Mouse (Mus musculus): Measurements from ENCODE around the gene Acap1.
"Not testable (repeated sequence)": the region's sequence is repeated elsewhere in the genome, so short reads cannot be mapped to it uniquely, and the experiment has no call there.

Acap1 gene

DNA sequence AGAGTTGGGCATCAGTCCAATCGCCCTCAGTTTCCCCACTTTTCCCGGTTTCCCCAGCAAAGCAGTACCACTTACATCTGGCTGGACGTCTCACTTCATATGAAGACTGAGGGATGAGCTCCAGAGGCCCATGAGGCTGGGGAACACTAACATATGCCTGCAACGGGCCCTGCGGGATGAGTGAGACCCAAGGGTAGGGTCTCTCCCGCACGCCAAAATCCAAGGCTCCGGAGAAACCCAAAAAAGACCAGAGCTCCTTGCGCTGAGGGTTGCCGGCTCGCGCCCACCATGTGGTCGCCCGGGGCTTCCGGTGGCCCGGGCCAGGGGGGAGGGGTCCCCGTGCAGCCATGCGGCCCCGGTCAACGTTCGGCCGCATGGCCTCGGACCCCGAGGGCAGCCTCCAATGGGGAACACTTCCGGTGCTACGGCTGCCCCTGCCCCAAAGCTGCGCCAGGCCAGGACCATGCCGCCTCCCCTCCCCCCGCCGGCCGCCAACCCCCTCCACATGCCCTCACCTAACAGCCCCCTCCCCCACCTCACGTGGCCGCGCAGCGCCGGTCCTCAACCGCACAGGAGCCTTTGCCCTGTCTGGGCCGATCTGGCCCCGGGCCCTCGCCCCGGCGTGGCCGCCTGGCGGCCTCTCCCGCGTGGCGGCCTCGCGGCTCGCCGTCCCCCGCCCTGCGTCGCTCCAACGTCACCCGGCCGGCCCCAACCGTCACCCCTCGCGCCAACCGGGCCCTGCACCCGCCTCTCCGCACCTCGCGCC lies 25.1 kb upstream of the Acap1 start:
- DNase-seq, result peak; percentile 66

DNA sequence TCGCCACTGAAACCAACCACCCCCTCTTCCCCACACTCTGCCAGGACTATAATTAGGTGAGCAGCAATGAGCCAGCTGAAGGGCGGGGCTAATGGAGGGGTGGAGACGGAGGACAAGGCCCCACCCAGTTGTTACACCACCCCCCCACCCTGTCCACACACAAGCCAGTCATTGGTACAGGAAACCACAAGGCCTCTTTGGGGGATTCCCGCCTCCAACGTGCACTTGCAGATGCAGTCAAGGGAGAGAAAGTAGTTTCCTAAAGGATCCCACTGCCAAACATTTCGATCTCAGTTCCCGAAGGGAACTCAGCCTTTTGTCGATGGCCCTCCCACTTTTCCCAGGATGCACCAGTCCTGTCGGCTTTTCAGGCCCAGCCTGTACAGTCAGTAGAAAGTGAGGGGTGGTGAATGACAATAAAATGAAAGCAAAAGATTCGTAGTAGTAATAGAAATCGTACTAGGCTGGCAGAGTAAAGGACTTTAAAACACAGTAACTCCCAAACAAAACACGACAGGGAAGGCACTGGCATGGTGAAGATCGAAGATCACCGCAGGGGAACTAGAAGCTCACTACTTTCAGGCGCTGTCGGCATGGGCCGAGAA lies 24.4 kb upstream of the Acap1 start:
- DNase-seq, result peak; percentile 86

DNA sequence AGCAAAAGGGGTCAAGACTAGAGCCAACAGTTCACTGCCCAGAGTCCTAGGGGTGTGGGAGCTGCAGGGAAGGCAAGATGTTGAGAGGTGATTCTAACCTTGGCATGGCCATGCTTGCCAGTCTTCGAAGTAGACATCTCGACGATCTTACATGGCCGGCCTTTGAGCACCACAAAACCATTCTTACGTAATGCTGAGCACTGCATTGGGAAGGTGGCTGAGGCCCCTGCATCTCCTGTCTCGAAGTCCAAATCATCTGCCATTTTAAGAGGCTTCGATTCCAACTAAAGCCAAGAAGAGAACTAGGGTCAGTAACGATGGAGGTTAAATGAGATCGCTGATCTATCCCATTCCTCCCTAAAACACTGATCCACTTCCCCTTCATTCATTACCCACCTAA lies 23.7 kb upstream of the Acap1 start:
- DNase-seq, result no peak

DNA sequence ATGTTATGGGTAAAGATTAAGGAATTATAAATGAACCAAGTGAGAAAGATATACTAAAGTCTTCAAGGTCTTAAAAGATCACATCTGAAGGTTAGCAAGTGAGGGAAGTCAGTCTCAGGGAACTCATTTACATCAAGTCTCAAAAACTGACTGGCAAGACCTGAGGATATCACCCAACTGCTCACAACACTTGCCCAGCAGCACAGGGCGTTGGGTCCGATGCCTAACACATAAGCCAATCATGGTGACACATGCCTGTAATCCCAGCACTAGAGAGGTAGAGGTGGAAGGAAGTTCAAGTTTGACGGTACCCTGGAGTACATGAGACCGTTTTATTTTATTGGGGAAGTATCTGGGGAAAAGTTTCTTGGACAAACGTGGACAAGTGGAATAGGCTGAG lies 22.8 kb upstream of the Acap1 start:
- no peak for DNase-seq

DNA sequence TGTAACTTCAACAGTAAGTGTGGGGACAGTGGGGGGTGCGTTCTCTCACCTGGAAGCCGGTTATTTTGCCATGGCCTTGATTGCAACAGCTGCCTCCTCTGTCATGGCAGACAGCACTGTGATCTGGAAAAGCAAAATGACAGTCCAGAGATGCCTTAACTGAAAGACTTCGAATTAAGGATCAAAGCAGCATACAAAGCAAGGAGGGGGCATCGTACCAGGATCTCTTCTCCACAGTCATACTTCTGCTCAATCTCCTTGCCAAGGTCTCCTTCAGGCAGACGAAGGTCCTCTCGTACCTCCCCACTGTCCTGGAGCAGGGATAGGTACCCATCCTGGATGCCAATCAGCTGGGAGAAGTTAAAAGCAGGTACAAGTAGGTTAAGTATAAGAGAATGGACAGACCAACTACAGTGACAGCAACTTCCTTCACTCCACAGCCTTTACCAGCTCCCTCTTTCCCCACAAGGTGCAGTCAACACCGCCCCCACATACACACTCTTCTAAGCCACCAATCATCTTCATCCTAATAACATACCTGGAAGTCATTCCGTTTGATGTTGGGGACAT lies 22.1 kb upstream of the Acap1 start:
- no peak for DNase-seq

DNA sequence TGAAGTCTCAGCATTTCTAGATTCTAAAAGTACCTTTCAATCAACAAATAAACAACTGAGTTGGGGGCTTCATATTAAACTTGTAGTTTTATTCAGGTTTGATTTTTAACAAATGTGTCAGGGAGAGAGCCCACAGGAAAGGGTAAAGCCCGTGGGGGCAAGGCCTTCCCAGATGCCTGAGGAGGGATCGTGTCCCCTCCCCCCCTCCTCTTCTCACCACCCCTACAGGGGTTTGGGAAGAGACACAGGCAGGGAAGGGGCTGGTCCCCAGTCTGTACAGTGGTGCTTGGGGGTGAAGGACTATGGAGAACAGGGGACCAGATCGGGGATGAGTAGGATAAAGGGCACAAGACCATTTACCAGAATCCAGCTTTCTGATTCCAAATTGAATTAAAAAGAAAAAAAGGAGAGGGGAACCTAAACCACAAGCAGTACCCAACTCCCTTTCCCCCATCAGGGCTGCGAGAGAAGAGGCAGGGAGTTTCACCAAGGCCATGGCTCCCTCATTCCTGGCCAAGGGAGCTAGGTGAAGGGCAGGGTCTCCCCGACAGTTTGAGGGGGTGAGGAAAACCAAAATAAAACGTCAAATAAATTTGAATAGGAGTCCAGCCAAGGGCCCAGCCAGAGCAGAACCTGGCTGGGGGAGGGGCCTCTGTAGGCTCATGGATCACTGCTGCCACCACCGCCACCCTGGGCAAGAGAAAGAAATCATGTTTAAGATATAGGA lies 21.5 kb upstream of the Acap1 start:
- not testable (repeated sequence) for DNase-seq

DNA sequence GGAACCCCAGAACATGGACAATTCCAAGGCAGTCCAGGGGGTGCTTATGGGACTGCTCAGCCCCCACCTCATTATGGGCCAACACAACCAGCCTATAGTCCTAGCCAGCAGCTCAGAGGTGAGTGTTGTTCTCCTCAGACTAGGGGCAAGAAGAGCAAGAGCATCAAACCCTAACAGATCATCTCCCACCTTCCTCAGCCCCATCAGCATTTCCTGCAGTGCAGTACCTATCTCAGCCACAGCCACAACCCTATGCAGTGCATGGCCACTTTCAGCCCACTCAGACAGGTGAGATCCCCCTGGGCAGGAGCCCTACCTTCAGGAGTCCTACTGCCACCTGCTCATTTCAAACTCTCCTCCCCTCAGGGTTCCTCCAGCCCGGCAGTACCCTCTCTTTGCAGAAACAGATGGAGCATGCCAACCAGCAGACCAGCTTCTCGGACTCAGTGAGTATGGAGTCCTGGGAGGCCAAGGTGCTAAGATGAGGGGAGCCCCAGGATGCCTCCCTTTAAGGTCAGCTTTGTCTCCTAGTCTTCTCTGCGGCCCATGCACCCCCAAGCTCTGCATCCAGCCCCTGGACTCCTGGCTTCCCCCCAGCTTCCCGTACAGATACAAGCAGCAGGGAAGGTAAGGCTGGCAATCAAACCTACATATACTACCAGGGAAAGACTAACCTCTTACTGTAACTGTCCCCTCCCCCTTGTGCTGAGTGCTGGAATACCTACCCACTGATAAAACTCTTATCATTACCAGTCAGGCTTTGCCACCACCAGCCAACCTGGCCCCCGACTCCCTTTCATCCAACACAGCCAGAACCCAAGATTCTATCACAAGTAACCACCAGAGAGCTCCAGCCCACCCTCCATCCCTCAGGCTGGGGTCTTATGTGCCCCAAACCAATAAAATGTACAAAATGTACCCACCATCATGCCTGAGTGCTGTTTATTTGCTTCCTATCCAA lies 20.6 kb upstream of the Acap1 start:
- DNase-seq, result no peak

DNA sequence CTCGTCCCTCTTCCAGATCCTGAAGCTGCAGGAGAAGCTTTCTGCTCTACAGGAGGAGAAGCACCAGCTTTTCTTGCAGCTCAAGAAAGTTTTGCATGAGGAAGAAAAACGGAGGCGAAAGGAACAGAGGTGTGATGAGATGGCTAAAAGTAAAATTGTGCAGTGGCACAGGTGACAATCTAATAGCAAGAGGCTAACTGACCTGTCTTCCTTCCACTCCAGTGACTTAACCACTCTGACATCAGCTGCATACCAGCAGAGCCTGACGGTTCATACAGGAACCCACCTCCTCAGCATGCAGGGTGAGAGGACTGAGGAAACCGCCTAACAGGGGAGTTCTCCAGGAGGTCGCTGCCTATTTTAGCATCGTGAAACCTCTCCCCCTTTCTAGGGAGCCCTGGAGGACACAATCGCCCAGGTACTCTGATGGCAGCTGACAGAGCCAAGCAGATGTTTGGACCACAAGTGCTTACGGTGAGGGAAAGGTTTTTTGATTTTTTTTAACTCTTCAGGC lies 19.6 kb upstream of the Acap1 start:
- DNase-seq, result no peak

DNA sequence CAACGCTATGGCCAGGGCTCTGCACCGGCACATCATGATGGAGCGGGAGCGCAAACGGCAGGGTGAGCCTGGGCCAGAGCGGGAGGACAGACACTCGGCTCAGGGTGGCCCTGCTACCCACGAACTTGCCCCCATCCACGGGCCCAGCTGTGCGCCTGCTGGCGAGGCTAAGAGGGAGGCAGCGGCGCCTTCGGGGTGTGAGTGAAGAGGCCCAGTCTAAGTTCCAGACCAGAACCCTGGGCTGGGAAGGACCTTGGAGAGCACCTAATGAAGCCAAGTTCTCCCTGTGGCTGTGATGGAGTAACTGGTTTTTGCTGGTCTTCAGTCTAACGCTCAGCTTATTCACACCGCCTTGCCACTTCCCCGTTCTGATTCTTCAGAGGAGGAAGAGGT lies 19.0 kb upstream of the Acap1 start:
- DNase-seq, result no peak

DNA sequence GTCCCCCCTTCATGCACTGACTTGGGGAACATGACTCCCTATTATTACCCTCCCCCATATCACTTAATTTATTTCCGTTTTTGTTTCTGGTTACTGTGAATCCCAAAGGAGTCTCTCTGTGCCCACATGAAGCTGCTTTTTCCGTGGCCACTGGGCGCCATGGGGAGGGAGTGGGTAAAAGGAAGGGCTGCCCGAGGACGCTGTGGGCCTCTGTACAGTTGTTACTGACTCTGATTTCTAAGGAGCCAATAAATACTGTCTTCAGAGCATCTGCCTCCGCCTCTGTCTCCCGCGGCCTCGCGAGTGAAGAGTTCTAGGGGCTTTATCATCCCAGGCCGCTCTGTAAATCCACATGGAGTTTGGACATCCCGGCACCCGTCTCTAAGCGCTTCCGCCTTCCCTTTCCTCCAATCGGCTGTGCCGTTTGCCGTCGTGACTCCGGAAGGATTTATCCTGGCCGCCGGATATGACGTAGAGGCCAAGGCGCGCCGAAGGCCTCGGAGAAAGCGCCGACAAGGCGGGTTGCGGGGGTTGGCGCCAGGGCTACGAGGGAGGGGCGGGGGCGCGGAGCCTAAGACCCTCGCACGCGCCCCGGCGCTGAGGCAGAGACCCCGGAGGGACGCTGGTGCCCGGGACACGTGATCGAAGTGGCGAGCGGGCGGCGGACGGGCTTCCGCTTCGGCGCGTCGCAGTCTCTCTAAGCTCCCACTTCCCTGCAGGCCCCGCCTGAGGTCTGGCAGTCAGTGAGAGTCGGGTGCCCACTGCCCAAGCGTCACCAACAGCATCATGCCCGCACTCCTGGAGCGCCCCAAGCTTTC lies 18.4 kb upstream of the Acap1 start, which contains the start of gene Gps2:
TSS of gene Gps2 (plus strand) at position 335 of the 818 bp plus-strand sequence.
- peak; percentile 95 for DNase-seq

DNA sequence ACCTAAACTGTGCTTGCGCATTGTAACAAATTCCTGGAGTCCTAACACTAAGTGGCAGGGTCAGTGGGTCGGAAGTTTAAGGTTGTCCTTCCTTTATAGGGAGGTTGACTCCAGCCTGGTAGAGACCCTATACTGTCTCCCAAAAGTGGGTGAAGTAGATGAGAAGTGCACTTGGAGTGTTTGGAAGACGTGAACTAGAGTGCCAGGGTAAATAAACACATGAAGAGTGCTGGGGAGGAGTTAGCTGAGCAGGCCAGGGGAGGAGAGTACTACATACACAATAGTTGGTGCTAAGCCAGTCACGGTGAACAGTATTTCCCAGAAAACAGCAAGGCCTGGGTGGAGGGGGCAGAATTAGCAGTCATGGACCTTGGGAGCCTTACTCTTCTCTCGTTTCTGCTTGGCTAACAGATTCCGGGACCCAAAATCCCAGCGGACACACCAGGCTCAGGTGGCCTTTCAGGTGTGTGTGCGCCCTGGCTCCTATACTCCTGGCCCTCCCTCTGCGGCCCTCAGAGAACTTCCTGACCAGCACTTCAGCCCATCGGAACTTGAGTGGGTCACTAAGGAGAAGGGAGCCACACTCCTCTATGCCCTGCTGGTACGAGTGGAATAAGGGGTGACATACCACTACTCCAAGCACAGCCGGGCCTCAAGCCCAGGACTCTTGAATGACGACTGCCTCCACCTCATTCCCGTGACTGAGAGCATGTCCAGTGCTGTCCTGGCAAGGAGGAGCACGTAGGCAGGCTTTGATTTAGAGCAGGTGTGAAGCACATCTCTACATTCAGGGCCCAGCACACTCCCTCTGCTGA lies 17.6 kb upstream of the Acap1 start:
- DNase-seq, result no peak

DNA sequence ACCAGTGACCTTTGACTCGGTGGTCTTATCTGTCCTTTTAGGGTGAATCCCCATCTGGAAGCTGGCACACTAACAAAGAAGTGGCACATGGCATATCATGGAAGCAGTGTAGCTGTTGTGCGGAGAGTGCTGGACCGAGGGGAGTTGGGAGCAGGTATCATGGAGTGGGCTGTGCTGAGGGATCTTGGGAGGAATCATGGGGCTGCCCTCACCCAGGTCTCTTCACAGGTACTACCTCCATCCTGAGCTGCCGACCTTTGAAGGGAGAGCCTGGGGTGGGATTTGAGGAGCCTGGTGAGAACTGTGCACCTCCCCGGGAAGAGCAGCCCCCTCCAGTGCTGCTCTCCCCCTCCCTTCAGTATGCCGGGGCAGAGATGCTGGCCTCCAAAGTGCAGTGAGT lies 16.4 kb upstream of the Acap1 start:
- no peak for DNase-seq

DNA sequence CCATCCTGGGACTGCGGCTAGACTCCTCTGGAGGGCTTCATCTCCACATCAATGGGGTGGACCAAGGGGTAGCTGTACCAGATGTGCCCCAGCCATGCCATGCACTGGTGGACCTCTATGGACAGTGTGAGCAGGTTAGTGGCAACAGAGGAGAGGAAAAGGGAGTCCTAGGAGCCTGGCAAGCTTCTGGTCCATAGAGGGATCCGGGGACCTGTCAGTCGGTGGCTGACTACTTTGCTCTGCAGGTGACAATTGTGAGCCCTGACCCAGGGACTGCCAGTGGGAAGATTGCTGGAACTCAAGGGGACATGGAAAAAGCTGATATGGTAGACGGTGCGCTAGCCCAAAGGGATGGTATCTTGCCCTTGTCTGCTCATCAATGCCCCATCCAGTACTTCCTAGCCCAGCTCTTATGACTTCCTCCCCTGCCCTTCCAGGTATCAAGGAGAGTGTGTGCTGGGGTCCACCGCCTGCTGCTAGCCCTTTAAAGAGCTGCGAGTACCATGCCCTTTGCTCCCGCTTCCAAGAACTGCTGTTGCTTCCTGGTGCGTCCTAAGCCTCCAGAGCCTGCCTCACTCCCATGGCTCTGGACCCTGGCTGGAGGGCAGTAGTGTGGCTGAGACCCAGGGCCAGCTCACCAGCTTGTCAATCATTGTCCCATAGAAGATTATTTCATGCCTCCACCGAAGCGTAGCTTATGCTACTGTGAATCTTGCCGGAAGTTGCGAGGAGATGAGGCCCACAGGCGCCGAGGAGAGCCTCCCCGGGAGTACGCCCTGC lies 15.6 kb upstream of the Acap1 start:
- peak; percentile 81 for DNase-seq

DNA sequence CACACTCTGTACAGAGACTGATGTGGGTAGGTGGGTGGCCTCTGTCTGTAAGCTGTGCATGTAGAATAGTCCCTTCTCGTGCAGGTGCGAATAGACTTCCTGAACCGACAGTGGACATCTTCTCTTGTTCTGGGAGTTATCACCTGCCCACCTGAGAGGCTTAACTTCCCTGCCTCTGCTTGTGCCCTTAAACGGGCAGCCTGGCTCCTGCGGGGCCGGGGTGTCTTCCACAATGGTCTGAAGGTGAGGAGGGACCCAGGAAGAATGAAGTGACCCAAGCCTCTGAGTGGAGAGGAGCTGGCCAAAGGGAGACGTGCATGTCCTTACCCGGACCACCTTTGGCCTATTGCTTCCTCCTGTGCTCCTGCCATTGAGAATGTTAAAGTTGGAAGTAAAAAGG lies 14.8 kb upstream of the Acap1 start:
- DNase-seq, result no peak

DNA sequence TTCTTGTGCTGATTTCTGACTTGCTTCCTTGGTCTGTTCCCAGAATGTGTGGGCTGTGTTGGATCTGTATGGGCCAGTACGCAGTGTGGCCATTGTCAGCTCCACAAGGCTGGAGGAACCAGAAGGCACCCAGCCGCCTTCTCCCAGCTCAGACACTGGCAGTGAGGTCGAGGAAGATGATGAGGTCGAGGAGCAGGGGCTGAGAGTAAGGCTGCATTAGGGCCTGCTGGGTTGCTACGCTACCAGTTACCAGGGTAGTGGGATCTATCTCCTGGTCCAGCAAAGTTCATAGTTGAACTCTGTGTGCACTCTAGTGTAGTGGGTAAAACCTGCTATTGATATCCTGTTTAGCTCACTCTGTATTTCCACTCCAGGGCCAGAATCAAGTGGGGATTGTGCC lies 13.8 kb upstream of the Acap1 start:
- DNase-seq, result no peak

DNA sequence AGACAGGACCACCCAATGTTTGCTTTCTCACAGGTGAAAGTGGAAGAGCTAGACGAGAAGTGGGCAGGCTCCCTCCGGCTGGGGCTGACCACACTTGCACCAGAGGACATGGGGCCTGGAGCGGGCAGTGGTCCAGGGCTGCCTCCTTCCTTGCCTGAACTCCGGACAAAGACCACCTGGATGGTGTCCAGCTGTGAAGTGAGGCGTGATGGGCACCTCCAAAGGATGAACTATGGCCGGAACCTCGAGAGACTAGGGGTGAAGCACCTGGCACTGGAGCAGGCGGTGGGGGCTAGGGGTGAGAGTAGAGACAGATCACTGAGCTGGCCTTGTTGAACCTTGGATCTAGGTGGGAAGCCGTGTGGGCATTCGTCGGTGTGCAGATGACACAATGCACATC lies 13.3 kb upstream of the Acap1 start:
- peak; percentile 94 for DNase-seq

DNA sequence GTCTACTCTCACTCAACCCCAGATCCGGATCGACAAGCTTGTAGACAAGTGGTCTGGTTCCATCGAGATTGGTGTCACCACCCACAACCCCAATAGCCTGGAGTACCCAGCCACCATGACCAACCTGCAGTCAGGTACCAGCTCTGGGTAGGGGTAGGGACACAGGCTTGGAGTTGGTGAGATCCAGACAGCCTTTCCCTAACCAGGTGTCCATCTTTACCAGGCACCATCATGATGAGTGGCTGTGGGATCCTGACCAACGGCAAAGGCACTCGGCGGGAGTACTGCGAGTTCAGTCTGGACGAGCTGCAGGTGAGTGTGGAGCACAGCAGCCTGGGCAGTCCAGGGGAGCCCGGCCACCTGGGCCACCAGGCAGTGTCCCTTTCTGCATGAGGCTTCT lies 9.0 kb upstream of the Acap1 start:
- DNase-seq, result no peak

DNA sequence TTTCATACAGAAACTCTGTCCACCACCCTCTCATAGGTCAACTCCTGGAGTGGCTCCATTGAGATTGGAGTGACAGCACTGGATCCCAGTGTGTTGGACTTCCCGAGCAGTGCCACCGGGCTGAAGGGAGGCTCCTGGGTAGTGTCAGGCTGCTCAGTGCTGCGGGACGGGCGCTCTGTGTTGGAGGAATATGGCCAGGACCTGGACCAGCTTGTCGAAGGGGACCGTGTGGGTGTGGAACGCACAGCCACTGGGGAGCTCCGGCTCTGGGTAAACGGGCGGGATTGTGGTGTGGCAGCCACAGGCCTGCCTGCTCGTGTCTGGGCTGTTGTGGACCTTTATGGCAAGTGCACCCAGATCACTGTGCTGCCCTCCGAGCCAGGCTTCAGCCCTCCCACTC lies 7.6 kb upstream of the Acap1 start:
- no peak for DNase-seq

DNA sequence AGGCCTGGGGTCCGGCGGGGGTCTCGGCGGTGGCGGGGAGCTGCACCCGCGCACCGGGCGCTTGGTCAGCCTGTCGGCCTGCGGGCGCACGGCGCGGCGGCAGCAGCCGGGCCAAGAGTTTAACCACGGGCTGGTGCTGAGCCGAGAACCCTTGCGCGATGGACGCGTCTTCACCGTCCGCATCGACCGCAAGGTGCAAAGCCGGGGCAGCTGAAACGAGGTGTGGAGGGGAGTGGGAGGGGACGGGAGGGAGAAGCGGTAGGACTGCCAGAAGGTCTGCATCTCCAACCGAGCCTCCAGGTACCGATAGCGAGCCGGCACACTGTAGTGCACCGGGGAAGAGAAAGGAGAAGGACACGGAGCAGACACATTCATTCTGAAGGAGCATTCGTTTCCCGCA lies 6.7 kb upstream of the Acap1 start:
- DNase-seq, result no peak

DNA sequence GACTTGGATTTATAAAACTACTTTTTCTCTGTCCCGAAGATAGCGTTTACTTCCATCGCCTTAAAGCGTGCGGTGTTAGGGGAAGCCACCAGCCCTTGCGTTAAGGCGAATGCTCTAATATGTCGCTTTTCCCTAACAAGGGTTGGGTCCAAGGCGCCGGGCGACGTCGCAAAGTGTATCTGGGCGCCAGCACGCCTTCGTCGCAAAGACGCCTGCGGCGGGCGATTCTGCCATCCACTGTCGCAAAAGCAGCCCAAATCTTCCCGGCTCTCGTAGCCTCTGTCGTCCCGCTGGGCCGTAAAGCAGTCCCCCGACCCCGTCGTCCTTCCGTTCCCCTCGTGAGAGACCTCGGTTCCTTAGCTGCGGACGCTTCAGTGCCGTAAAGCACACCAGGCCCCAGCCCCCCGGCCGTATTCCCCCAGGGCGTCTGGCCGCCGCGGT lies 6.1 kb upstream of the Acap1 start:
- DNase-seq, result peak; percentile 97

Measured in kidney, postnatal 14 days (tissue).